Mouse (Mus musculus): ENCODE measurements around the gene Hsd17b14.

The Hsd17b14 gene

DNA sequence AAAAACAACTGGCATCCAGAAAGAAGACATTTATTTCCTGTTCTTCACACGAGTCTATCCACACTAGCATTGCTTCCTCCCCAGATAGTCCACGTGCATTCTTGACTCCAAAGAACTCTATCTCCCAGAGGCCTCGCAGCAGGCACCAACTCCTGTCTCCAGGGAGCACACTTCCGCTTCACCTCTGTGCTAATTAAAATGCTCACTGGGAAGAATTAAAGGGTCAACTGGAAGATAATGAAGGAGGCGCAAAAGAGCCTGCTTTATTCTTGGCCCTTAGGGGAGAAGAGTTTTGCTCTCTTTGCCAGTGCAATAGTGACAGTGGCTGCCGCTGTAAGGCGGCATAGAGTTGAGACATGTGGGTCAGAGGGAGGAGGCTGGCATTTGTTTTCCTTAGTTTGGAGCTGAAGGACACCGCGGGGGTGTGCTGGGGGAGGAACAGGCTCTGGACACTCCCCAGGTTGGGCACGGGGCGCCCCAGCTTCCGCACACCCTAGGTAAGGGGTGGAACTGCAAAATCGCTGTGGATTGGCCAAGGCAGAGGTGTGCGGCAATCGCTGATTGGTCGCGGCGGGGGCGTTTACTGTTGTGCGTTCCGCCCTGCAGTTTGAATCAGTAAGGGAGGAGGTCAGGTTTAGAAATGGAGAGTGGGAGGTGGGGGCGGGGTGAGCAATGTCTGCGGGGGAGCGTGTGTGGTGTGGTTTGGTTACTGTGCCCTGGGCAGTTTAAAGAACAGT lies 13.3 kb downstream of the Hsd17b14 start:
- DNase-seq: peak; percentile 86 to 91

DNA sequence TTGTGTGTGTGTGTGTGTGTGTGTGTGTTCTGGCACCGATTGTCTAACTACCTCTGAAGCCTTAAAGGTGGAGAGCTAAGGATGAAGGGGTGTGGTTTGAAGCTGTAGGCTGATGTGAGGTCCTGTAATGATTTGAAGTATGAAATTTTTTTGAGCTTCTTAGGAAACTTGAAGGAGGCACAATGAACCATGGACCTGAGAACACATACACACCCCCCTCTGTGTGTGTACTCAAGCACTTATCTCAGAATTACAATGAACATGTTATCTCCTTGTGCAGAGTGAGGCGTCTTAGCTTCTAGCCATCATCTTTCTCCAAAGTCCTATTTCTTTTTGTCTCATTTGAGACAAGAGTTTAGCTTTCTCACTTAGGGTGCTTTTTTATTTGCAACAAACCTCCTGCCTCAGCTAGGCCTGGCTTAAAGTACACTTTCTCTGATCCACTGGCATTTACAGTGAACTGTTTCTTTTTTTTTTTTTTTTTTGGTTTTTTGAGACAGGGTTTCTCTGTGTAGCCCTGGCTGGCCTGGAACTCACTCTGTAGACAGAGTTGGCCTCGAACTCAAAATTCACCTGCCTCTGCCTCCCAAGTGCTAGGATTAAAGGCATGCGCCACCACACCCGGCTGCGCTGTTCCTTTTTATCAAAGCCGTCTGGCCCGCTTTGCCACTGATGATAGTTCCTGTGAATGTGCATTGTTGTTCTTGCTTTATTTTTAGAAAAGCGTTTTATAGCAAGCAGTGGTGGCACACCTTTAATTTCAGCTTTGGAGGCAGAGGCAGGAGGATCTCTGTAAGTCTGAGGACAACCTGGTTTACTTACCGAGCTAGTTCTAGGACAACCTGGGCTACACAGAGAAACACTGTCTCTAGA lies 14.1 kb downstream of the Hsd17b14 start:
- DNase-seq: no peak

DNA sequence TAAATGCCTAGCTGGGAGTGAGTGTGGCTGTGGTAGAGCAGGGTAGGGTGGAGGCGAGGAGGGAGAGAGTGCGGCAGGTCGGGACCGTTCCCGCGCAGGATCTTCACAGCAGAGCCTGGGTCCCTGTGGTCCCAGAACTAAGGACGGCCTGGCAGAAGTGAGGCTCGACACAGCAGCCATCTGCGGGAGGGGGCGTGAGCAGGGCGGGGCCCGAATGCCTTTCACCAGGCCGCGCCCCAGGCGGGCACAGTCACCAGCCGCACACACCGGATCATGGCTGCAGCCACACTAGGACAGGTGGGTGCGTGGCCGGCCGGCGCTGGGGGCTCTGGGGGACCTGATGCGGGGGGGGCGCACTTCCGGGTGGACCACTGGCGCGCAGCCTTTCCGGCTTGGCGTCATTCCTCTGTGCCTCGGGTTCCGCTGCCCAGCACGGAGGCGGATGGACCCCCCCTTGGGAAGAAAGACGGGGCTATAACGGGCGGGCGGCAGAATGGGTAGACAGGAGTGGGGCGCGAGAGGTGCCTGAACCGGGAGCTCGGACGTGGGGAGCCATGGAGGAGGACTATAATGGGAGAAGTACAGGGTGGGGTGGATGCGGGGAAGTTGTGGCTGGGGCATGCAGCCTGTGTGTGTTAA lies 15.5 kb downstream of the Hsd17b14 start, which contains the start of gene Bcat2:
Bcat2 (plus strand) TSS at position 51 of the 639 bp plus-strand sequence.
- peak; percentile 76 to 84 for DNase-seq

DNA sequence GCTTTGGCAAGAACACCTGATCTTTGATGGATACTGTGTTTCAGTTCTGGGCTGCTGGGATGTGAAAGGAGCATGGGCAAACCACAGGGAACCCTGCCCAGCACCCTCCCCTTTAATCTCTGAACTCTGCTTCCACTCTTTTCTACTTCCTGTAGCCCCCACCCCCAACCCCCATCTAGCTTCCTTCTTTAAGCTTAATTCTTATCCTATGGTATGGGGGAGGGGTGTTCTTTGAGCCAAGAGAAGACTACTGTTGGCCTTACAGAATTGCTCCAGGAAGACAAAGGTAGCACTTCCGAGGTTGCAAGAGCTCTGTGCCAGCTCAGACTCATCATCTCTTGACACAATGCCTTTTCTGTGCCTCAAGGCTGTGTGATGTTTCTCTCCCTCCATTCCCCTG lies 17.3 kb downstream of the Hsd17b14 start:
- no peak for DNase-seq

DNA sequence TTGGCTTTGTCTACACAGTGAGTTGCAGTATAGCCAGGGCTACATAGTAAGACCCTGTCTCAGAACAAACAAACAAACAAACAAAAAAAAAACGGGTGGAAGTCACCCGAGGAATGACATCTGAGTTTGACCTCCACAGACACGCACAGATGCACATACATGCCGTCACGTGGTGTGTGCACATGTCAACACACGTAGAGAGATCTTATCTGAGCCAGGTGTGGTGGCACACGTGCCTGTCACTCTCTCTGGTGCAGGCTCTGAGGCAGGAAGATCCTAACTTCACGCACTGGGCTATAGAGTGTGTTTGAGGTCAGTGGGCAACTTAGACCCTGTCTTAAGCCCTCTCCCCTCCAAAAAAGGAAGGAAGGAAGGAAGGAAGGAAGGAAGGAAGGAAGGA lies 19.3 kb downstream of the Hsd17b14 start:
- peak; percentile 56 to 80 for DNase-seq

DNA sequence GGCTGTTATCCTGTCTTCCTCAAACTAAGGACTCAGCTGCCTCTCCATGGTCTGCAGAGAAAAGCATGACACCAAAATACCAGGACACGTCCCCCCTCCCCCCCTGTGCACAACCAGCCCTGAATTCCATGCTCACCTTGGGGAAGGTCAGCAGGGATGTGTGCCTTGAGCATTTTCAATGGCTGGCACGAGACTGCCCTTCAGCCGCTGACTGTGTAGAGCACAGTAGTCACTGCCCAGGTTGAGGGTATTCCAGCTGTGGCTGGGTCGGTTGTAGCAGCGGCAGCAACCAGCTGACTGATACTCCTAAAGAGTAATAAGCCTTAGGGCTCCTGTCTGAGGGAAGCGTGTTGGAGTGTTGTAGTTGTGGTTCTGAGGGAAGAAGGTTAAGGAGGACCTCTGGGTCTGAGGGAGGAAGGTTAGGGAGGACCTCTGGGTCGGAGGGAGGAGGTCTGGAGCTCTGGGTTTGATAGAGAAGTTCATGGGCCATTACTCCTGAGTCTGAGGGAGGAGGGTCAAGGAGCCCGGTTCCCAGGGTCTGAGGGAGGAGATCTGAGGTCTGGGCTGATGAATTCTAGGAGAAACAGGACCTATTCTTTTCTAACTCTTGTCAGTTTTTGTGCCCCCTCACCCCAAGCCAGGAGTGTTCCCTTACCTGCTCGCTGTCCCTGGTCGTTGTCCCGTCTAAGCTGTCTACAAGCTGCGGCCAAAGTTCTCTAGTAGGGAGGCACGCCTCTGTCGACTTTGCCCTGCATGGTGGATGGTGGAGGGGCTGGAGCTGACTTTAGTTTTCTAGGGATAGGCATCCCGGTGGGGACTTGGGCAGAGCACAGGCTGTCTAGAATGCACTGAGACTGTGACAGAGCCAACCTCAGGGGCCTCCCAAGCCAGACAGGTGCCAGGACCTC lies 20.0 kb downstream of the Hsd17b14 start:
- no peak for DNase-seq

DNA sequence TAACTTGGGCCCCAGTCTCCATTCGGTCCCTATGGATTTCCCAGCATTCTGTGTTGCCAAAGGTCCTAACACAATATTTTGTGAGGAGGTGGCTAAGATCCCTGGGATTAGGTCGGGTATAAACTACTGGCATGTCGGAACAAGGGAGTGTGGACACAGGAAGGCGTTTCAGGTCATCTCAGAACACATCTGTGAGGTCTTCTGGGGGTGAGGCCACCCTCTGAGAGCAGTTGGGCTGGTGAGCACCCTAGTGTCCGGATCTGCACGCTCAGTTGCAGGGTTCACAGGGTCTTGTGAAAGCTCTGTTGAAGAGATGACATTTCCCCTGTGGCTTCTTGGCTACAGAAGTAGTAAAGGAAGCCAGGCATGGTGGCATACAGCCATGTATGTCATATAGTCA lies 31.2 kb downstream of the Hsd17b14 start:
- no peak for DNase-seq

DNA sequence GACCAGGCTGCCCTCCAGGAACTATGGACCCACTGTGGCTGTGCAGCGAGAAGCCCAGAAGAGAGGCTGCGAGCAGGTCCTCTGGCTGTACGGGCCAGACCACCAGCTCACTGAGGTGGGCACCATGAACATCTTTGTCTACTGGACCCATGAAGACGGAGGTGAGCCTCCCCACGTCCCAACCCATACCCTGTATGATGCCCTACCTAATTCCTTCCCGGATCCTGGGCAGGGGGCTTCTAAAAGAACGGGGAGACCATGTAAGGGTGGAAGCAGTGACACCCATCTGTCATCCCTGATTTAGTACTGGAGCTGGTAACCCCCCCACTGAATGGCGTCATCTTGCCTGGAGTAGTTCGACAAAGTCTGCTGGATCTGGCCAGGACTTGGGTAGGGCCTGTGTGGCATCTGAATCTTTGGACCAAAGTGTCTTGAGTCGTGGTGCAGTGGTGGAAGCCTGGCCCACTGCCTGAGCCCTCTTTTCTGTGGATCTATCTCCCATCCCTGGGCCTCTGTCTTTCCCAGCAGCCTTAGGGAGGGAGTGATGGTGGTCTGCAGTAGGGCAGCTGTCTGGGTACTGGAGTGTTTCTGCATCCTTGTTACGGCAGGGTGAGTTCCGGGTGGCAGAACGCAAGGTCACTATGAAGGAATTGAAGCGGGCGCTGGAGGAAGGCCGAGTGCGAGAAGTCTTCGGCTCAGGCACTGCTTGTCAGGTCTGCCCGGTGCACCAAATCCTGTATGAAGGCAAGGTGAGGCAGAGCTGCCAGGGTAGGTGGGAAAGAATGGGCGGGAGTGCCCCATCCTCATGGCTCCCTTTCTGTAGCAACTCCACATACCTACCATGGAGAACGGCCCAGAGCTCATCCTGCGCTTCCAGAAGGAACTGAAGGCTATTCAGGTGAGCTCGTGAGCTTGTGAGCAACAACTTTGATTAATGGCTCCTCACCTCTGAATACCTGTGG lies 33.2 kb downstream of the Hsd17b14 start:
- no peak for DNase-seq

DNA sequence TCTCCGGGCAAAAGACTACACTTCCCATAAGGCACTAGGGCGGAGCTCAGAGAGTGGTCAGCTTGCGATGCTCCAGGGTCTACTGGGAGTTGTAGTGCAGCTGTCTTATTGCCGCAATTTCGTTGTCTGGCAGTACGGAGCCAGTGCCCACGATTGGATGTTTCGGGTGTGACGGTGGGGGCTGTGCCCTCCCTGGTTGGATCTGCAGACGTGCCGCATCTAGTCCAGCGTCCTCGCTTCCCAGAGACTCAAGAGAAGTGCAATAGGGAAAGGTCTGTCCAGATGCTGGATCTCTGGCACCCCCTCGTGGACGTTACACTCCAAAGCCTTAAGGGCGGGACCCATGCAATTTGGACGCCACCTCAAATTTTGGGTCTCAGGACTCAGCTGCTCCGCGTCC lies 34.5 kb downstream of the Hsd17b14 start:
- DNase-seq: peak; percentile 76 to 83

DNA sequence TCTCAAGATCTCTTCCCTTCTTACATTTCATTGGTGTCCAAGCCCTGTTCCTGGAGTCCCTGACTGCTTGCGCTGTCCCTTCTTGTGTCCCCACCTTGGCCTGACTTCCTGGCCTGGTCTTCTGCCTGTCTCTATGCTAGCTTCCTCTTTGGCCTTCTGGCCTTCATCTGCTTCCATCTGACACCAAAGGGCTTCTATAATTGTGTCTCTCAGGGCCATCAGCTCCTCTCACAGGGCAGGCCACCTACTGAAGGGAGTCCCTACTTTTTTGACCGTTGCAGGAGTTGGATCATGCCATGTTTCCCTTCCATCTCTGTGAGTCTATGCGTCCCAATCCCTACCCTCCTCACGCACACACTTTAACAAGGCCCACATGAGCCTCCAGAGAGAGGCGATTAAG lies 35.2 kb downstream of the Hsd17b14 start:
- DNase-seq: no peak

DNA sequence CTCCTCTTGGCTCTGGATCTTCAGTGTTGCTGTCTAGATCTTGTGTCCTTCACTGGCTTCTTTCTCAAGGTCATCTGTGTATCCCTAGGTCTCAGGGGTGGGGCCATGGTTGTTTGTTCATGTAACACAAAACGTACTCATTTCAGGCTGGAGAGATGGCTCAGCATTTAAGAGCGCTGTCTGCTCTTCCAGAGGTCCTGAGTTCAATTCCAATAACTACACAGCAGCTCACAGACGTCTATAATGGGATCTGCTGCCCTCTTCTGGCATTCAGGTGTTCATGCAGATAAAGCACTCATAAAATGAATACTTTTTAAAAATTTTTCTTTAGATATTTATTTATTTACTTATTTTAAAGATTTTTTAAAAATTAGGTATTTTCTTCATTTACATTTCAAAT lies 36.2 kb downstream of the Hsd17b14 start:
- no peak for DNase-seq

DNA sequence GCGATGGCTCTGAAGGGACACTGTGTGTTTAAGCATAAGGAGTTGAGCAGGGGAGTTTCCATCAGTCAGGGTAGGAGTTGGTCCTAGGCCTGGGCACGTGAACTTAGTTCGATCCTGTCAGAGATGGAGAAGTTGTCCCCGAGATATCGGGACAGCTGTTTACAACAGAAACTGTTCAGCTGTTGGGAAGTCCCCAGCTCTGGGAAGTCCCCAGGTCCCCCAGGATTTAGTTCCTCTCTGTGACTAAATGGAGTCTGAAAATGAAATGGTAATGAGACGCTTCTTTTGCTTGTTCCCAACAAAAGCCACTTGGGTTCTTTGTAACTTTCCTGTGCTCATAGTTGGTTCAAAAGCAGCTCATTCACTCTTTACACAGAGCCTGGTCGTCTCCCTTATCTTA lies 37.2 kb downstream of the Hsd17b14 start:
- DNase-seq: no peak

DNA sequence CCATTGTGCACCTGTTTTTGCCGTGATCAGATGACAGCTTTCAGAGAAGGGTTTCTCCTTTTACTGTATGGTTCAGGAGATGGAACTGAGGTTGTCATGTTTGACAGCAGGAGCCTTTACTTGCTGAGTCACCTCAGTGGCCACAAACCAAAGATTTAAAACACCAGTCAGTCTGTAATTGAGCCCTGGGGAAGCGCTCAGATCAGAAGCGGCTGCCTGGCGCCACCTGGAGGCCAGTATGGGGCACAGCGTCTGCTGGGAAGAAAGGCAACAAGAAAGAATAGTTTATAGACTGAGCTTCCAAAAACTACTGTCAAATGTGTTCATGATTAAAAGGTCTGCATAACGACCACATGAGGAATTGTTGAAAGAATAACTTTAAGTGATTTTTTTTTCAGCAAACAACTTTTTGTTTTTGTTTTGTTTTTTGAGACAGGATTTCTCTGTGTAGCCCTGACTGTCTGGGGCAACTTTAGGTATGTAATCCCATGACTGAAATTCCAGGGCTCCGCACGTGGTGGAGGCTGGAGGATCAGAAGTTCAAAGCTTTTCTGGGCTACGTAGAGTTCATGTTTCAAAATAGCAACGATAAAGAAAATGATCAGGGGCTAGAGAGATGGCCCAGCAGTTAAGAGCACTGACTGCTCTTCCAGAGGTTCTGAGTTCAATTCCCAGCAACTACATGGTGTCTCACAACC lies 38.6 kb downstream of the Hsd17b14 start:
- peak; percentile 67 for DNase-seq

DNA sequence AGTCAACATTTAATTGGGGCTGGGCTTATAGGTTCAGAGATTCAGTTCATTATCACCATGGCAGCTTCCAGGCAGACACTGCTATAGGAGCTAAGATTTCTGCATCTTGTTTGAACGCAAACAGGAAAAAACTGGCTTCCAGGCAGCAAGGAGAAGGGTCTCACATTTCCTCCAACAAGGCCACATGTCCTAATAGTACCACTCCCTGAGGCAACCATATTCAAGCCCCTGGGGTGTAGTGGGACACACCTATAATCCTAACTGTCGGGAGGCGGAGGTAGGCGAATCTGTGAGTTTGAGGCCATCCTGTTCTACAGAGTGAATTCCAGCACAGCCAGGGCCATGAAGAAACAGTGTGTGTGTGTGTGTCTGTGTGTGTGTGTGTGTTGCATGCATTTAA lies 40.5 kb downstream of the Hsd17b14 start:
- no peak for DNase-seq

DNA sequence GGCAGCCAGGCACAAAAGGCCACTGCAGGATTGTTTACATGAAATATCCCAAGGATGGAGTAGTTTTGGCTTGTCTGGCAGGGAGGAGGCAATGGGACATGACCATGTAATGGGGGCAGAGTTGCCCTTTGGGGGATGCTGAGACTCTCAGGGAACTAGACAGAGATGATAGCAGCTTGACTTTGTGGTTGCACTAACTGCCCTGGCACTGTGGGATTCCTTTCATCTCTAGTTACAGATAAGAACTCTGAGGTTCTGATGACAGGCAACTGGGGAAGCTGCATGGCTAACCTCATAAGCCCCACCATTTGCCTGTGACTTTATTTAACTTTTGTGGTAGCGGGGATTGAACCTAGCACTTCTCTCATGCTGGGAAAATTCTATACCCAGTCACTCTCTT lies 41.4 kb downstream of the Hsd17b14 start:
- DNase-seq: no peak

DNA sequence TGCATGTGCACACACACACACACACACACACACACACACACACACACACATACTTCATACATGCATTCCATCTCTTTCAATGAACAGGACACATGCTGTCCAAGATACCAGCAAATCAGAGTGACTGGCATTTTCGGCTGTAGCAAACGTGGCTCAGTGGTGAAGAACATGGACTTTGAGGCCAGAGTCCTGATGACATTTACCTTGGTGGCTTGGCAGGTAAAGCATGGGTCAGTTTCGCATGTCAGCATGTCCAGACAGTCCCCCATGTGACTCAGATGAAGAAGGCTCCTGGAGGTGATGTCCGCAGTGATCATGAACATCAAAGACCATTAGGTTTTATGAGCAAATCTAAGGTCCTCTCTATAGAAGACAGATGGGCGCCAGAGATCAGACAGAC lies 42.3 kb downstream of the Hsd17b14 start:
- no peak for DNase-seq

DNA sequence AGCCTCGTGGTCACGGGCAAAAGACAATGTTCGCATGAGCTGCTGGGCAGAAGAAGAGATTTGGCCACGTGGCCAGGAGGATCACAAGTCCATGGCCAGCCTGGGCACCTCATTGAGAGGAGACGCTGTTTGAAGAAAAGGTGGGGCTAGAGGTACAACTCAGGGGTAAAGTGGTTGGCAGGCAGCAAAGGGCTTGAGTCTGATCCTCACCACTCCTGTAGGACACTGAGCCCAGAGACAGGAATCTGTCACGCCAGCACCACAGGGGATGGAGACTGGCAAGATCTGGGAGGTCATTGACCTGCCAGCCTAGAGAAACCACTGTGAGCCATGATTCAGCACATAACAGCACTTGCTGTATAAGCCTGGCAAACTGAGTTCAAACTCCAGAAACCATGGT lies 42.8 kb downstream of the Hsd17b14 start:
- no peak for DNase-seq

DNA sequence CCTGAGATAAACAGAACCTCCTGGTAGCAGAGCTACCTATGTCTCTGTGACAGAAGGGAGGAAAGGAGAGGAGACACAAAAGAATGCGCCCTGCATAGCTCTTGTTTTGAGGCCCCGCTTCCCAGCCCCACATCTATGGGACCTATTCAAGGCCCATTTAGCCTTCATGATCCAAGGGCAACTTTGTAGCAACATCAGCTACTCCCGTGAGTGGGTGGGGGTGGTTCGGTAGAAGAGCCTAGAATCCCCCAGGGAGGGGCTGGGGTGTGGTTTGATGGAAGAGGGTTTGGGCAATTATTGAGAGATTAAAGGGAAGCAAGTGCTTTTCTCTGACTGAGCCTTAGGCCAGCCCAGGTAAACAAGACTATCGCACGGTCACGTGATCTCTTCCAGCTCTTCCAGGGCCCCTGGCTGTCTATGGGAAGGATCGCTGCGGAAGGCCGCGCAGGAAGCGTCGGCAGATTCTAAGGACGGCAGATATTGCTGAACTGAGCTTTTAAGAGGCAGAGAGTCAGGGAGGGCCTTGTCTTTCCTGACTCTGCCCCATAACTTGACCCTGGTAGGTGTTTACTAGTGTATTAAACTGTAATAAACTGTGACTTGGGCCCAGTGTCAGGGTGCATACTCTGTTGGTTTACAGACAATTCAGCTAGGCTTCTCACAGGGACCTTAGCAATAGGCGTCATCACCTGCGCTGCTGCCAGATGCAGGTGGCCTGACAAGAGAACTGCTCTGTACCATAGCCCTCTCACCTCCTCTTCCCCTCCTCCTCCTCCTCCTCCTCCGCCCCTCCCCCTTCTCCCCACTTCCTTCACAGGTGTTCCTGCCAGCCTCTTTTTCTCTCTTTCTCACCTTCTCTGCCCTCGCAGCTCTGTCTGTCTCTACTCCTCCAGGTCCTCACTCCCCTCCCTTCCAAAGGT lies 44.5 kb downstream of the Hsd17b14 start:
- peak; percentile 70 to 81 for DNase-seq

DNA sequence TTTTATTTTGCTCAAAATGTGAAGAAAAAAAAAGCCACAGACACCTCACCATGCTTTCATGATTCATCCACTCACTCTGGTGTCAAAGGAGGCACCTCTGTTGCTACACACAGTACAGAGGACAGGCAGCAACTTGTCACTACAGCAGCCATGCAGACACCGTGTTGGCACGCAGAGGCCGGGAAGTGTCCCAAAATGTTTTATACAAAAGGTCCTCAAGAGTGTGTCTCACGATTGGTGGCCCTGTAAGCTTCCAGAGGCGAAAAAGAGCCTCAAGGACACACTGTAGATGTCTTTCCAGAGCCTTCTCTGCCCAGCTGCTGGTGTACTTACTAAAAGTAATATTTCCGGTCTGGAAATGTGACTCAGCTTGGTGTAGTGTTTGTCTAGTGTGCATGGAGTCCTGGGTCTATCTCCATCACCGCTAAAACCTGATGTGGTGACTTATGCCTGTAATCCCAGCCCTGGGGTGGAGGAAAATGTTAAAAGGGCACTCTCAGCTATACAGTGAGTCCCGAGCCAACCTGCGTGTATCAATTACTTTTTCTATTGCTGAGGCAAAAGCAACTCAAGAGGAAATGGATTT lies 51.1 kb downstream of the Hsd17b14 start:
- no peak for DNase-seq

All from thymus, postnatal 36 days (tissue).